Mouse (Mus musculus): ENCODE results near the gene Nsmce4a.

Nsmce4a gene

GRCm38 (mm10) chr7:130577388-130578003 lies 4.6 kb upstream of the Nsmce4a start, which contains the start of gene Tacc2:
Gene Tacc2 (plus strand): TSS chr7:130577438.
- no peak for DNase-seq (ENCODE audit: low spot score in 2 of 2)

- DNase-seq (ENCODE audit: low spot score in 2 of 2) = no peak
Observed at GRCm38 (mm10) chr7:130576981-130577380, 4.1 kb upstream of the Nsmce4a start.

GRCm38 (mm10) chr7:130574211-130574991 lies 1.5 kb upstream of the Nsmce4a start:
- no peak for DNase-seq (ENCODE audit: low spot score in 2 of 2)

- no peak for DNase-seq (ENCODE audit: low spot score in 2 of 2)
Observed at GRCm38 (mm10) chr7:130573746-130574145, 828 bp upstream of the Nsmce4a start.

- no peak for DNase-seq (ENCODE audit: low spot score in 2 of 2)
Observed at GRCm38 (mm10) chr7:130570472-130570871, 2.4 kb downstream of the Nsmce4a start.

- no peak for DNase-seq (ENCODE audit: low spot score in 2 of 2)
Observed at GRCm38 (mm10) chr7:130568783-130569436, 4.0 kb downstream of the Nsmce4a start.

GRCm38 (mm10) chr7:130564596-130564995 lies 8.3 kb downstream of the Nsmce4a start:
- DNase-seq (ENCODE audit: low spot score in 2 of 2) = no peak

GRCm38 (mm10) chr7:130563880-130564279 lies 9.0 kb downstream of the Nsmce4a start:
- DNase-seq (ENCODE audit: low spot score in 2 of 2) = no peak

- DNase-seq (ENCODE audit: low spot score in 2 of 2) = no peak
Observed at GRCm38 (mm10) chr7:130563276-130563675, 9.6 kb downstream of the Nsmce4a start.

- no peak for DNase-seq (ENCODE audit: low spot score in 2 of 2)
Observed at GRCm38 (mm10) chr7:130560933-130561332, 12.0 kb downstream of the Nsmce4a start.

- no peak for DNase-seq (ENCODE audit: low spot score in 2 of 2)
Observed at GRCm38 (mm10) chr7:130558592-130558991, 14.3 kb downstream of the Nsmce4a start.

- no peak for DNase-seq (ENCODE audit: low spot score in 2 of 2)
Observed at GRCm38 (mm10) chr7:130555597-130555996, 17.3 kb downstream of the Nsmce4a start.

GRCm38 (mm10) chr7:130553321-130553720 lies 19.6 kb downstream of the Nsmce4a start:
- DNase-seq (ENCODE audit: low spot score in 2 of 2) = no peak

- no peak for DNase-seq (ENCODE audit: low spot score in 2 of 2)
Observed at GRCm38 (mm10) chr7:130552780-130553179, 20.1 kb downstream of the Nsmce4a start.

- DNase-seq (ENCODE audit: low spot score in 2 of 2) = no peak
Observed at GRCm38 (mm10) chr7:130547635-130548175, 25.2 kb downstream of the Nsmce4a start.

GRCm38 (mm10) chr7:130546791-130547484 lies 26.0 kb downstream of the Nsmce4a start:
- DNase-seq (ENCODE audit: low spot score in 2 of 2) = peak; percentile 71 to 82

GRCm38 (mm10) chr7:130546421-130546790 lies 26.5 kb downstream of the Nsmce4a start:
- no peak for DNase-seq (ENCODE audit: low spot score in 2 of 2)

- DNase-seq (ENCODE audit: low spot score in 2 of 2) = no peak
Observed at GRCm38 (mm10) chr7:130545893-130546292, 27.0 kb downstream of the Nsmce4a start.

GRCm38 (mm10) chr7:130545401-130545800 lies 27.5 kb downstream of the Nsmce4a start:
- no peak for DNase-seq (ENCODE audit: low spot score in 2 of 2)

- no peak for DNase-seq (ENCODE audit: low spot score in 2 of 2)
Observed at GRCm38 (mm10) chr7:130543181-130543580, 29.7 kb downstream of the Nsmce4a start.

GRCm38 (mm10) chr7:130540176-130540575 lies 32.7 kb downstream of the Nsmce4a start:
- no peak for DNase-seq (ENCODE audit: low spot score in 2 of 2)

GRCm38 (mm10) chr7:130537068-130537467 lies 35.9 kb downstream of the Nsmce4a start:
- no peak for DNase-seq (ENCODE audit: low spot score in 2 of 2)

Data from frontal cortex, postnatal 14 days (tissue).